Mouse (Mus musculus): Measurements from ENCODE around the gene Daxx.

Gene Daxx

DNA sequence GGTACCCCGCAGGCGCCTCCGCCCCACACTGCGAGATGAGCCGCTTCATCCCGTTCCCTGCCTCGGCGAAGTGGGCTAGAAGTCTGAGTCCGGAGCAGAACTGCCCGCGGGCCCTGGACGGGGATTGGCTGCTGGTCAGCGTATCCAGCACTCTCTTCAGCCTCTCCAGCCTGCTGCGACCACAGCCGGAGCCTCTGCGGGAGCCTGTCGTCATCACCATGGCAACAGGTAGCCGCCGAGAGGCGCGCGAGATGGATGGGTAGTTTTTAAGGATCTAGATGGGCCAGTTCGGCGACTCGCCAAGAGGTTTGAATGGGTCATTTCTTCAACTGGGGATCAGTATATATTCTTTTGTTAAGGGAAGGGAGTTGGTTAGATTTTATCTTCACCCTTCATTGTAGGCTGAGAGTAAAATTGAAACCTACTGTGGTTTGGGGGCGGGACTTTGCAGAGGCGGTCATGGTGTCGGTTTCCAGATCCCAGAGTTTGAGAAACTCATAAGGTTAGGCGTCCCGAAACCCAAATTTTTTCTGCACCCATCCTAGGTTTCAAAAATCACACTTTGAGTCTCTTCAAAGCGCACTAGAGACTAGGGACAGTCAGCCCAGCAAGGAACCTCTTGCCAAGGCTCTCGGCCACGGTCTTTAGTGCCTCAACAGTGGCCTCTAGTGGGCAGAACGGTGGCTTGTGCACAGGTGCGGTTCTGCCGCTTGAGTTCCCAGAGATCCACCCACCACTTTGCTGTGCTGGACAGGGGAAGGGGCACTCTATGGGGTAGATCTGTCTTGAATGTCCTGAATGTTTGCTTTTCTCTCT lies 11.3 kb downstream of the Daxx start:
- no peak for DNase-seq (ENCODE audit: low spot score)

DNA sequence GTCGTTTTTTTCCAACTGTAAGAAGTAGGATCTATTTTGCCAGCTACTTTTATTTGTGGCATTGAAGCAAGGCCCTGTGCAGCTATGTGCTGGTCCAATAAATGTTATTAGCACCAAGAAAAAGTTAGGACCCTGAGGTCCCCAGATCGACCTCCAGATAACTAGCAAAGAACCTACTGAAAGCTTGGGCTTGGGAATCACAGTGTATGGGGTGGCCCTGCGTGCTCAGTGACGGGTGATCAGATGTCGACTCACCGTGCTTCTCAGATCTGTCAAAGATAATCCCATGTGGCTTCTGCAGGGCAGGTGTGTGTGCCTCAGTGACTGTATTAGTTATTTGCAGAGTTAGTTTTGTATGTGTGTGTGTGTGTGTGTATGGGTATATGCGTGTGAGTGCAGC lies 12.1 kb downstream of the Daxx start:
- DNase-seq (ENCODE audit: low spot score) = no peak

GRCm38 (mm10) chr17:33924577-33925283 lies 15.5 kb downstream of the Daxx start:
- DNase-seq (ENCODE audit: low spot score) = no peak

DNA sequence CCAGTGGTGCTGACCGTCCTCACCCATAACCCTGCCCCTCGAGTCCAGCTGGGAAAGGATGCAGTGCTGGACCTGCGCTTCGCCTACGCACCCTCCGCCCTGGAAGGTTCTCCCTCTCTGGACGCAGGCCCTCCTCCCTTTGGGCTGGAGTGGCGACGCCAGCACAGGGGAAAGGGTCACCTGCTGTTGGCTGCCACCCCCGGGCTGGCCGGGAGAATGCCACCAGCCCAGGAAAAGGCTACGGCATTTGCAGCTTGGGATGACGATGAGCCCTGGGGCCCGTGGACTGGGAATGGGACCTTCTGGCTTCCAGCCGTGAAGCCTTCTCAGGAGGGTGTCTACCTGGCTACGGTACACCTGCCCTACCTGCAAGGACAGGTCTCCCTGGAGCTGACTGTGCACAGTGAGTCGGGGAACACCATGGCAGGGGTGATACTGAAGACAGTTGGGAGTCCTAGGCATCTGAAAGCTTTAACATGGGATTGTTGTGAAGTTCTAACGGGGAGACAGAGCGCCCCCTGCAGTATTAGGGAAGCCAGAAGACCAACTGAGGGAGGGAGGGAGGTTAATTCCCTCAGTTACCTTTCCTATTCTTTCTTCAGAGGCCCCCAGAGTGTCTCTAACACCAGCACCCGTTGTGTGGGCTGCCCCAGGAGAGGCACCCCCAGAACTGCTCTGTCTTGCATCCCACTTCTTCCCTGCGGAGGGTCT lies 16.3 kb downstream of the Daxx start:
- DNase-seq (ENCODE audit: low spot score) = no peak

GRCm38 (mm10) chr17:33926207-33926932 lies 17.2 kb downstream of the Daxx start:
- DNase-seq (ENCODE audit: low spot score) = no peak

- no peak for DNase-seq (ENCODE audit: low spot score)
Measured at GRCm38 (mm10) chr17:33928251-33928947, 19.2 kb downstream of the Daxx start.

- peak; percentile 81 for DNase-seq (ENCODE audit: low spot score)
Measured at GRCm38 (mm10) chr17:33929371-33930279, 20.4 kb downstream of the Daxx start, which contains the start of gene Rgl2. TSS of gene Rgl2 (plus strand) at chr17:33929543.

- DNase-seq (ENCODE audit: low spot score) = no peak
Measured at GRCm38 (mm10) chr17:33930280-33931158, 21.3 kb downstream of the Daxx start.

- no peak for DNase-seq (ENCODE audit: low spot score)
Measured at GRCm38 (mm10) chr17:33931159-33931866, 22.1 kb downstream of the Daxx start.

DNA sequence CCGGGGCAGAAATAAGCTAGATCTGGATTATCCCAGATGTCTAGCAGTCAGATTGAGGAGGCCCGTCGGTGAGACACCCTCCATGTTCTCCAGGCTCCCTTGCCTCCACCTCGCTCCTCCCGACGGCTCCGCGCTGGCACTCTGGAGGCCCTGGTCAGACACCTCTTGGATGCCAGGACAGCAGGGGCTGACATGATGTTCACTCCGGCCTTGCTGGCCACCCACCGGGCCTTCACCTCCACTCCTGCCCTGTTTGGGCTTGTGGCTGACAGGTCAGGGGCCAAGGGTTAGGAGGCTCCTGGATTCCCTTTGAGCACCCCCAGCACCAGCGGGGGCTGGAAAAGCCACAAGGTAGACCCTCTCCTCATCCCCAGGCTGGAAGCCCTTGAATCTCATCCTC lies 22.7 kb downstream of the Daxx start:
- no peak for DNase-seq (ENCODE audit: low spot score)

- DNase-seq (ENCODE audit: low spot score) = no peak
Measured at GRCm38 (mm10) chr17:33932448-33932847, 23.2 kb downstream of the Daxx start.

DNA sequence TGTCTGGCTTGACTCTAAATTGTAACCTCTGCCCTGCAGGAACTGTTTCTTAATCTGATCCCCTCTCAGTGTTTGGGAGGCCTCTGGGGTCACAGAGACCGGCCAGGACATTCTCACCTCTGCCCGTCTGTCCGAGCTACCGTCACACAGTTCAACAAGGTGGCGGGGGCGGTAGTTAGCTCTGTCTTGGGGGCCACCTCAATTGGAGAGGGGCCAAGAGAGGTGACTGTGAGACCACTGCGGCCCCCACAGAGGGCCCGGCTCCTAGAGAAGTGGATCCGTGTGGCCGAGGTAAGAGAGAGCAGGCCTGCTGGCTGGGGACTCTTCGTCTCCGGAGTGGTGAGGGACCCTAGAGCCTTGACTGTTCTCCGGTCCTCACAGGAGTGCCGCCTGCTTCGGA lies 23.8 kb downstream of the Daxx start:
- DNase-seq (ENCODE audit: low spot score) = no peak

DNA sequence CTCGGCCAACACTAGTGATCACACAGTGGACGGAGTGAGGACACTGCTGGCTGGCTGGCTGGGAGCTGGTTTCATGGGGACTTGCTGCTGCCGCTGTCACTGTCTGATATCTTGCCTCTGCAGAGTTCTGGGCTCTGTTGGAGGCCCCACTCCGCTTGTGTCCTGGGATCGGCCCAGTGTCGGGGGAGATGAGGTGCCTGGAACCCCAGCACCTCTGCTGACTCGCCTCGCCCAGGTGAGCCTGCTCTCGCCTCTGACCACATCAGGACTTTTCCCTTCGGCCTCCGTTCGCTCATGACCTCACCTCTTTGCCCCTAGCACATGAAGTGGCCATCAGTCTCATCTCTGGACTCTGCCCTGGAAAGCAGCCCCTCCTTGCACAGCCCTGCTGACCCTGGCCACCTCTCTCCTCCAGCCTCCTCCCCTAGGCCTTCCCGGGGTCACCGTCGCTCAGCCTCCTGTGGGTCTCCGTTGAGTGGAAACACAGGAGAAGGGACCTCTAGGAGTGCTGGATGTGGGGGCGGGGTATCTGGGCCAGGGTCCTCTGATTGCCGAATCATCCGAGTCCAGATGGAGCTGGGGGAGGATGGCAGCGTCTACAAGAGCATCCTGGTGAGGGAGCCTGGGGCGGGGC lies 26.3 kb downstream of the Daxx start:
- DNase-seq (ENCODE audit: low spot score) = no peak

- DNase-seq (ENCODE audit: low spot score) = no peak
Measured at GRCm38 (mm10) chr17:33936993-33937392, 27.8 kb downstream of the Daxx start.

GRCm38 (mm10) chr17:33938783-33939182 lies 29.6 kb downstream of the Daxx start:
- no peak for DNase-seq (ENCODE audit: low spot score)

DNA sequence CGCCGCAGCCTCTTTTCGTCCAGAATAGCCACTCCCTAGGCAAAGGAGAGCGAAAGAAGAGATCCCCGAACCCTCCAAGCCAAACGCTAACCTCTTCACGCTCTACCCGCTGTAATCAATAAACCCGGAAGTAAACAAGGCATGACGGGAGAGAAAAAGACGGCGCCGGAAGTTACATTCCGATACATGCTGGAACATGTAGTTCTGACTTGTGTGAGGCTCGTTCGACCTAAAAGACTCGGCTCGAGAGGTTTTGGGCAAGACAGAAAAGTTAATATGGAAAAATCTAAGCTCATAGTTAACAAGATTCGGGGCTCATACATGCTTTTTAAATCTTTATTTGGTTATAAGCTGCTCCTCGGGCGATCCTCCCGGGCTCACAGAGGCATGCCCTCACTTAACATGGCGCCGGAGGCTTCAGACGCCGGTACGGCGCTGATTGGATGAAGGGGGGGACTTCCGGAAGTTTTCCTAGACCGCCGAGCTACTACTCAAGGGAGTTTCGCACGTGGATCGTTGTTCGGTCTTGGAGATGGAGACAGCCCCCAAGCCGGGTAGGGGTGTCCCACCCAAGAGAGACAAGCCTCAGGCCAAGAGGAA lies 31.1 kb downstream of the Daxx start, which contains the start of the genes Pfdn6 and Wdr46:
Gene Pfdn6, minus strand, starts transcription at position 138 of the 600 bp plus-strand sequence.
Gene Wdr46, plus strand, starts transcription at position 455 of the 600 bp plus-strand sequence.
- DNase-seq (ENCODE audit: low spot score) = no peak

- DNase-seq (ENCODE audit: low spot score) = no peak
Measured at GRCm38 (mm10) chr17:33940981-33941380, 31.8 kb downstream of the Daxx start.

- no peak for DNase-seq (ENCODE audit: low spot score)
Measured at GRCm38 (mm10) chr17:33941381-33941780, 32.2 kb downstream of the Daxx start.
